Mouse (Mus musculus) midbrain, embryonic 14.5 days (tissue): ENCODE measurements around the gene Pmepa1. TPM values are rescaled to one million over a fixed set of nuclear protein-coding genes. Genes with fewer than 3 reads are reported as not detected.
A peak's percentile ranks its signal among the peaks of the same experiment; 100 is the strongest.

ENCODE experiments used
- ATAC-seq: fragments of 200-750 bp; cut with Nextera tagmentation; 2 replicates; pipeline ENCODE4 v1.8.0; 2017; ENCODE audit warnings: moderate number of reproducible peaks, moderate library complexity; ENCODE audit not compliant: low FRiP score, low TSS enrichment
- DNase-seq: peaks from one replicate; pipeline ENCODE4 v3.0.0-alpha.2; 2015
- H3K27ac ChIP-seq: fragments of 300-500 bp; sonication (generic); replicated peaks from 2 replicates; pipeline ENCODE4 v1.5.1; 2014; ENCODE audit warnings: mild to moderate bottlenecking, low read depth, low read length, moderate library complexity
- H3K27me3 ChIP-seq: fragments of 300-500 bp; sonication (generic); 2 replicates; pipeline ENCODE4 v1.6.1; 2014; ENCODE audit warnings: low read length, control low read depth, mixed read lengths; ENCODE audit not compliant: control insufficient read depth, insufficient read depth
- H3K36me3 ChIP-seq: fragments of 300-500 bp; sonication (generic); 2 replicates; pipeline ENCODE4 v1.6.1; 2014; ENCODE audit warnings: low read length, control low read depth; ENCODE audit not compliant: control insufficient read depth, insufficient read depth
- H3K4me1 ChIP-seq: fragments of 300-500 bp; sonication (generic); 2 replicates; pipeline ENCODE4 v1.6.1; 2014; ENCODE audit warnings: mild to moderate bottlenecking, antibody characterized with exemption, low read length, control low read depth; ENCODE audit not compliant: control insufficient read depth, insufficient read depth
- H3K4me2 ChIP-seq: fragments of 300-500 bp; sonication (generic); 2 replicates; pipeline ENCODE4 v1.6.1; 2014; ENCODE audit warnings: mild to moderate bottlenecking, low read length, moderate library complexity
- H3K4me3 ChIP-seq: fragments of 300-500 bp; sonication (generic); replicated peaks from 2 replicates; pipeline ENCODE4 v1.5.1; 2014; ENCODE audit warnings: low read depth, low read length
- H3K9ac ChIP-seq: fragments of 300-500 bp; sonication (generic); replicated peaks from 2 replicates; pipeline ENCODE4 v1.6.1; 2014; ENCODE audit warnings: mild to moderate bottlenecking, low read length, moderate library complexity
- H3K9me3 ChIP-seq: fragments of 300-500 bp; sonication (generic); 2 replicates; pipeline ENCODE4 v1.6.1; 2016; ENCODE audit warnings: low read length, control low read depth, mixed read lengths; ENCODE audit not compliant: control insufficient read depth
- WGBS: fragments of 180-500 bp; shearing (Covaris S2); extraction: QIAGEN DNeasy Blood & Tissue Kit; methylation state at CpG from one replicate; pipeline ENCODE4 v1.1.7; 2014; 5-methylcytosine and 5-hydroxymethylcytosine counted together
- polyA plus RNA-seq: library from polyadenylated mRNA; unstranded; fragments of >200 nt; fragmentation: Nextera tagmentation; extraction: Ambion mirVana; gene quantifications from 2 replicates; pipeline ENCODE4 v1.2.1, GENCODE M21; 2014

The Pmepa1 gene
- polyA plus RNA-seq, 1 experiment from 2014 or later = 5.7 TPM

GRCm38 (mm10) chr2:173273885-173274284, 2.4 kb downstream of the Pmepa1 start:
- no peaks in the 10 kb centered on the region for H3K9me3 ChIP-seq
- peak overlapping the region; percentile 99; the same call in 1 of the 2 replicates for H3K9ac ChIP-seq
- peak overlapping the region; percentile 81 for H3K4me2 ChIP-seq
- H3K27me3 ChIP-seq = no peaks in the 10 kb centered on the region
- H3K4me3 ChIP-seq = peak overlapping the region; percentile 88
- DNase-seq = no peak
- WGBS = 44% methylated on average over 4 of the region's 4 CpGs
- H3K27ac ChIP-seq = no peak overlapping the region
- ATAC-seq = no peak
- no peaks in the 10 kb centered on the region for H3K36me3 ChIP-seq
- H3K4me1 ChIP-seq = peaks cover 49% of the 10 kb centered on the region

GRCm38 (mm10) chr2:173272354-173272900, 3.9 kb downstream of the Pmepa1 start:
- Histone ChIP-seq H3K9me3 (no peaks in the 10 kb centered on the region), H3K36me3 (no peaks in the 10 kb centered on the region), H3K4me1 (peaks cover 49% of the 10 kb centered on the region), H3K4me3 (no peak overlapping the region), H3K27me3 (no peaks in the 10 kb centered on the region), H3K9ac (no peak overlapping the region), H3K4me2 (no peak overlapping the region), H3K27ac (no peak overlapping the region)
- no peak for DNase-seq
- ATAC-seq = no peak
- WGBS = 76% methylated on average over 11 of the region's 11 CpGs

GRCm38 (mm10) chr2:173271541-173271940, 4.8 kb downstream of the Pmepa1 start:
- WGBS = 77% methylated on average over 9 of the region's 9 CpGs
- no peak overlapping the region for H3K27ac ChIP-seq
- H3K4me3 ChIP-seq = no peak overlapping the region
- no peak overlapping the region for H3K4me2 ChIP-seq
- no peak for DNase-seq
- H3K27me3 ChIP-seq = no peaks in the 10 kb centered on the region
- ATAC-seq = no peak
- no peaks in the 10 kb centered on the region for H3K9me3 ChIP-seq
- no peaks in the 10 kb centered on the region for H3K36me3 ChIP-seq
- H3K4me1 ChIP-seq = peaks cover 48% of the 10 kb centered on the region
- H3K9ac ChIP-seq = no peak overlapping the region

GRCm38 (mm10) chr2:173270601-173271248, 5.6 kb downstream of the Pmepa1 start:
- H3K4me3 ChIP-seq = no peak overlapping the region
- H3K4me1 ChIP-seq = peaks cover 54% of the 10 kb centered on the region
- H3K27ac ChIP-seq = no peak overlapping the region
- DNase-seq (no peak), ATAC-seq (no peak)
- no peaks in the 10 kb centered on the region for H3K36me3 ChIP-seq
- H3K9me3 ChIP-seq = no peaks in the 10 kb centered on the region
- no peak overlapping the region for H3K9ac ChIP-seq
- no peaks in the 10 kb centered on the region for H3K27me3 ChIP-seq
- H3K4me2 ChIP-seq = no peak overlapping the region
- WGBS = 70% methylated on average over 11 of the region's 11 CpGs

- Histone ChIP-seq H3K27ac (no peak overlapping the region), H3K36me3 (no peaks in the 10 kb centered on the region), H3K27me3 (no peaks in the 10 kb centered on the region), H3K4me3 (no peak overlapping the region), H3K9ac (no peak overlapping the region), H3K9me3 (no peaks in the 10 kb centered on the region), H3K4me2 (no peak overlapping the region), H3K4me1 (peaks cover 57% of the 10 kb centered on the region)
- 52% methylated on average over 9 of the region's 9 CpGs for WGBS
- ATAC-seq (no peak), DNase-seq (no peak)
These were observed 6.1 kb downstream of the Pmepa1 start for GRCm38 (mm10) chr2:173270196-173270595.

- no peaks in the 10 kb centered on the region for H3K36me3 ChIP-seq
- no peak overlapping the region for H3K27ac ChIP-seq
- DNase-seq (no peak), ATAC-seq (no peak)
- no peak overlapping the region for H3K4me2 ChIP-seq
- no peaks in the 10 kb centered on the region for H3K27me3 ChIP-seq
- H3K4me1 ChIP-seq = peaks cover 51% of the 10 kb centered on the region
- H3K9ac ChIP-seq = no peak overlapping the region
- H3K4me3 ChIP-seq = no peak overlapping the region
- 77% methylated on average over 3 of the region's 3 CpGs for WGBS
- H3K9me3 ChIP-seq = no peaks in the 10 kb centered on the region
These were observed 8.8 kb downstream of the Pmepa1 start for GRCm38 (mm10) chr2:173267562-173267961.

GRCm38 (mm10) chr2:173266349-173267112, 9.8 kb downstream of the Pmepa1 start:
- no peak overlapping the region for H3K27ac ChIP-seq

GRCm38 (mm10) chr2:173265468-173266265, 10.7 kb downstream of the Pmepa1 start:
- DNase-seq = no peak
- H3K9me3 ChIP-seq = no peaks in the 10 kb centered on the region
- H3K4me2 ChIP-seq = no peak overlapping the region
- H3K9ac ChIP-seq = no peak overlapping the region
- H3K4me3 ChIP-seq = no peak overlapping the region
- peaks cover 51% of the 10 kb centered on the region for H3K4me1 ChIP-seq
- no peaks in the 10 kb centered on the region for H3K36me3 ChIP-seq
- no peak overlapping the region for H3K27ac ChIP-seq
- WGBS = 86% methylated on average over 22 of the region's 22 CpGs
- ATAC-seq = no peak
- no peaks in the 10 kb centered on the region for H3K27me3 ChIP-seq

More at GRCm38 (mm10) chr2:173266349-173267112, 9.8 kb downstream of the Pmepa1 start:
- Histone ChIP-seq H3K4me3 (no peak overlapping the region), H3K4me1 (peaks cover 51% of the 10 kb centered on the region), H3K4me2 (no peak overlapping the region), H3K9me3 (no peaks in the 10 kb centered on the region), H3K27me3 (no peaks in the 10 kb centered on the region), H3K36me3 (no peaks in the 10 kb centered on the region), H3K9ac (no peak overlapping the region)
- DNase-seq (no peak), ATAC-seq (no peak)
- 75% methylated on average over 25 of the region's 25 CpGs for WGBS
